Mouse (Mus musculus): ENCODE results near the gene Zfp719.
A peak's percentile ranks its signal among the peaks of the same experiment; 100 is the strongest.

Zfp719 gene

DNA sequence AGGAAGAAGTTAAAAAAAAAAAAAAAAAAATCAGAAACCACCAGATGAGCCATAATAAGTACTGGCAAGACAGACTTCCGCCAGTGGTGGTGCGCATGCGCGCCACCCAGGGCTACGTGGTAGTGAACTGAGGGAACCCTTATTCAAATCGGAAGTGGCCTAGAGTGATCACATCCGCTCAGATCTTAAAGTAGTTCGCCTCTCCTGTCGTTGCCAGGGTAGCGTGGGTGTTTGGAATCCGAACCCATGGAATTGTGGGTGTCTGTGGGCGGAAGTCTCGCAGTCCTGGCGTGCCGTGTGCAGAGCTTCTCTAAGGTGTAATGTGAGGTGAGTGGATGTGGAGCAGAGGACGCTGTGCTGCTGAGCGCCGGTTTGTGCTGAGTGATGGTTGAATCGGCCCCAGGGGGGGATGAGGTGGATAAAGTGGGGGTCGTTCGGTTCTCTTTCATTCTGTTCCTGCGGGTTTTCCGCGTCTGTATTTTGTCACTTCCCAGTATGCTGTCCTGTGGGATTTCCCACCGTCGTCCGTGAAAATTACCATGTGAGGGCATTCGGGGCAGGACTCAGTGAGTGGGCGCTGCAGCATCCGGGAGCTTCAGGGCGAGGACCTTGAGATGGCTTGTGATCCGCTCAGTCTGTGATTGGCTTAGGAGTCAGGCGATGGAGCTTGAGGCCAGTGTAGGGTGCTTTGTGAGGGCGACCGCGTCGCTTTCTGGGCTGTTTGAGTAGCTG is at the start of gene Zfp719:
Gene Zfp719 (plus strand): TSS at position 171 of the 732 bp plus-strand sequence.
- DNase-seq (ENCODE audit: low spot score in 2 of 2): peak; percentile 79 to 91

DNA sequence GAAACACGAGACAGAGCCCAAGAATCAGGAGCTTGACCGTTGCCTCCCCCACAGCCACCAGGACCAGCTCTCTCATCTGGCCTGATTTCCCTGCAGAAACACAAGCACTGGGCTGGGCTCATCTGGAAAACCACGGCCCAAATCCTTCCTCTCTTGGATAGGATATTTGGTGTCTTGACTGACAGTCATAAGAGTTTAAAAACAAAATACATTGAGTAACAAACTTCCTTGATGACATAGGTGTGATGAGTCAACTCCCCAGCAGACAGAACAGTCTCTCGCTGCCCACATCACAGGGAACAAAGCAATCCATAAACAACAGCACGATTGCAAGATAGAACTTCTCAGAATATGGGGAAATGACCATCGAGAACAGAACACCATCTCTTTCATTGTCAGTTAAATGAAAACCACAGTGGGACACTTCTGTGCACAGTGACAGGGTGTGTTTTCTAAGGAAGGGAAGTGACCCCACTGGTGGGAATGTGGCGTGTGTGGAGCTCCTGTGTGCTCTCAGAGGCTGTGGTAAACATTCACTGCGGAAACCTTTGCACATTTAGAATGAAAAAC is 49.1 kb upstream of the Zfp719 start:
- DNase-seq (ENCODE audit: low spot score in 2 of 2): no peak

DNA sequence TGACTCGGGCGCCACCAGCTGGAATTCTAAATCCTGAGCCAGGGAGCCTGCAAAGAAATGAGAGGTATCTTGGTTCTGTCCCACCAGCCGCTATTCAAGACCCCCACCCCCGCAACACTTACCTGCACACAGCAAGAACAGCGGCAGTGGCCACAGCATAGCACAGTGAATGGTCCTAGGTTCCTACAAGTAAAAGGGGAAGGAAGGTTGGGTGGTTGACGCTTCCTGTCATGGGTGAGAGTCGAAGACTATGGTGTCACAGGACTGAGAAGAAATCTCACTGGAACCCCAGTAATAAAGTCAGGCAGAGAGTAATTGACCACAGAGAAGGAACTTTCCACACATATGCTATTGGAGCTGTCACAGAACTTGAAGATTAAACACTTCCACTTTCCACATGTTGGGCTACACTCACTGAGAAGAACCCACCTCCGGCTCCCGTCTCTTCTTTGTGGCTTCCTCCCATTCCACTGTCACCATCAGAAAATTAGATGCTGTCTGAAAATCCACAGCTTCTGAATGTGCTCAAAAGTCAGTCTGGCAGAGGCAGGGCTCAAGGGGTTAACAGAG is 46.4 kb upstream of the Zfp719 start:
- no peak for DNase-seq (ENCODE audit: low spot score in 2 of 2)

DNA sequence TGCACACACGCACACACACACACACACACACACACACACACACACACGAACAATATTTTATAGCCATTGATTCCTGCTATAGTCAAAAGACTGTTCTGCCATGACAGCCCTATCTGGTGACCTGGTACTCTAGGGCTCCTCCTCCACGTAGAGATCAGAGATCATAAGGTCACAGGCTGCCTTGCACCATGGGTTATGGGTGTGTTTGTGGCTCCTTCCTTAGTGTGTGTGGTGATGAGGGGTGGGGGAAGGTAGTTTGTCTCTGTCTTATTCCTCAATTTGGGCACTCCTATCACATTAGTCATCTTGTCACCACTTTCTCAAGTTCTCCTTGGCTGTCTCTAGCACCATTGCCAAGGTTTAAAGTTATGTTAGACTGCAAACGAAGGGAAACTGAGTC is 40.9 kb upstream of the Zfp719 start:
- DNase-seq (ENCODE audit: low spot score in 2 of 2): no peak

DNA sequence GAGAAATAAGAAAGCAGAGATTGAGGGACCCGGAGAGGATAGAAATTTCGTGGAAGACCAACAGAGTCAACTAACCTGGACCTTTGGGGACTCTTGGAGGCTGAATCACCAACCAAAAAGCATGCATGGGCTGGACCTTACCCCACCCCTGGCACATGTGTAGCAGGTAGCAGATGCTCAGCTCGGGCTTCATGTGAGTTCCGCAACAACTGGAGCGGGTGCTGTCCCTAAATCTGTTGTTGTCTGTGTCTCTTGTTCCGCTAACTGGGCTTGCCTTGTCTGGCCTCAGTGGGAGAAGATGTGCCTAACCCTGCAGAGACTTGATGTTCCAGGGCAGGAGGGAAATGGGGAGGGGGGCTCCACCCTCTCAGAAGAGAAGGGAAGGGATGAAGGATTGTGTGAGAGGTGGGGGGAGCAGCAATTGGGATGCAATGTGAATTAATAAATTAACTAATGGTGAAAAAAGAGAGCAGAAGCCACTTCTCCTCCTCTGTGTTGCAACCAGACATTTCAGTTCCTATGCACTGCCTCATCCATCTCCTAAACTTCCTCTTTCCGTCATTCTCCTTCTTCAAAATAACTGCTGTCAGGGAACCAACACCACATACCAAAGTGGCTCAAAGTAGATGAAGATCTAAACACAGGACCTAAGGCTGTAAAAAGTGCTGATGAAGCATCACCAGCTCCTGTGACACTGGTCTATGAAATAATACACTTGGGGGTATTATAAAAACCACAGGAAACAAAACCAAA is 35.0 kb upstream of the Zfp719 start, which contains the start of gene Cd33:
Gene Cd33 (minus strand): TSS at position 204 of the 753 bp plus-strand sequence.
- no peak for DNase-seq (ENCODE audit: low spot score in 2 of 2)

DNA sequence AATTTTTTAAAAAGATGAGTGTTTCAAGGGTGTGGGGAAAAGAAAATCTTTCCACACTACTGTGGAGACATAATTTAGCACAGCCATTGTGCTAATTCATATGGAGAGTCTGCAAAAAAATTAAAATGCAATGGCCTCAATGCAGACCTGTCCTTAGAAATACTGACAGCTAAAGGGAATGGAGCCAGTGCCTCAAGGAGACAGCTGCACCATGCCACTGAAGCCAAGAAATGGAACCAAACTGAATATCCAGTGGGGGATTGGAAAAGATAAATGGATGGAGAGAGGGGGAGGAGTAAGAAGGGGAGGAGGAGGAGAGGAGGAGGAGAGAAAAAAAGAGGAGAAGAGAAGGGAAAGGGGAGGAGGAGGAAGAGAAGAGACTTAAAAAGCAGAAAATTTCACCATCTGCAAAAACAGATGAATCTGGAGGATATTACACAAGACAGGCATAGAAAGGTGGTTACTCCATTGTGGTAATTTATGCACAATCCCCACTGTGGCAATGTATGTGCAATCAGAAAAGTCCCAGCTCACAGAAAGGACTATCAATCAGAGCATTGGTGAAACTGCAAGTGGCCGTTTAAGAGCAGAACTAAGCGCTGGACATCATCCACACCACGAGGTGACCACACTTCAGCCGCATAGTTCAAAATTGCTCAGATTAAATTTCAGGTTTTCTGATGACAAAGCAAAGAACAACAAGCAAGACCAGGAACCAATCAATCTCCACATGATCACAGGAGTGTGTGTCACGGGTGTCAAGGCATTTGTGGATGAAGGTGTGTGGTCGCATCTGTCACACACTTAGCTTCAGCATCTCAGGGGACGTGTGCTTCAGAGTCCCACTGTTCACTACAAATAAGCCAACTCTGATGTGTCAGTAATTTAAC is 33.5 kb upstream of the Zfp719 start:
- no peak for DNase-seq (ENCODE audit: low spot score in 2 of 2)

DNA sequence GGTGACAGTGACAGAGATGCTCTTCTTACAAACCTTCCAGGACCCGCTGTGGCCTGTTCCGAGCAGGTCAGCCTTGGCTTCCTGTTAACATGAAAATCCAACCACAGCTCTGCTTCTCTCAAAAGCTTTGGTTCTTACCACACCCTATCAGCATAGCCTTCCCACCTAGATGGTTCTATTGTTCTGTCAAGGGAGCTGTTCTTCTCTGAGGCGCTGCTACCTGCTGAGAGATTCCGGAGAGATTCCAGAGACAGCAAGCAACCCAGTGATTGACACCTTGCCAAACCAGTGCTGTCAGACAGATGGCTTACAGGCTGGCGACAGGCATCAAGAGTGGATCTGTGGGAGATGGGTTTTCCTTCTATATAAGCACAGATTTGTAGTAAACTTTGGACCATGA is 31.7 kb upstream of the Zfp719 start:
- no peak for DNase-seq (ENCODE audit: low spot score in 2 of 2)

DNA sequence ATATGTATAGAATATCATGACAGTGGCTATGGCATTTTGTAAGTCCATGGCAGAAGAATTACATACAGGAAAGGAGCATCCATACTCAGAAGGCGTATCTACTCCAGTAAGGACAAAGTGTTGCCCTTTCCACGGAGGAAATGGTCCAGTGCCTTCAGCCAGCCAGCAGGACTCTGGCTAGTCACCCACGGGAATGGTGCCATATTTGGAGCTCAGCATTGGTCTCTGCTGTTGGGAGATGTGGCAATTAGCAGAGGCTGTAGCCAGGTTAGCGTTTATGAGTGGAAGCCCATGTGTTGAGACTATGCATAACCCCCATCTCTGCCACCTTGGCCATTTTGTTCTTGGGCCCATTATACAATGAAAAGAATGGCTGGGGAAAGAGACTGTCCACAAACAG is 31.2 kb upstream of the Zfp719 start:
- DNase-seq (ENCODE audit: low spot score in 2 of 2): no peak

DNA sequence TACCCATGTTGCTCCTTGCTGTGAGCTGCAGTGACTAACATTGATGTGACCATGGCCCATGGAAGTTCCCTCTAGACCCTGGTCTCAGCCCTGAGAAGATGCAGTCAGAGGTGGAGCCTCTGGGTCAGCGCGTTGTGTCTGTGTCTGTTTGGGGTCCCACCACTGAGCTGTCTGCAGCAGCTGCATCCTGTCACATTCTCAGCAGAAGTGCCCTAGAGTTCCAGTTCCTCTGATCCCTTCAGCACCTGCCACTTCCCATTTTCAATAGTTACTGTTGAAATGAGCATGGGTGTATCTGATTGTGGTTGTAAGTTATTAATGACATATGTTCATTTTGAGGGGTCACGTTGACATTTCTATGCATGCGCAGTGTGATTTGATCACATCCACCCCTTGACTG is 26.3 kb upstream of the Zfp719 start:
- DNase-seq (ENCODE audit: low spot score in 2 of 2): no peak

DNA sequence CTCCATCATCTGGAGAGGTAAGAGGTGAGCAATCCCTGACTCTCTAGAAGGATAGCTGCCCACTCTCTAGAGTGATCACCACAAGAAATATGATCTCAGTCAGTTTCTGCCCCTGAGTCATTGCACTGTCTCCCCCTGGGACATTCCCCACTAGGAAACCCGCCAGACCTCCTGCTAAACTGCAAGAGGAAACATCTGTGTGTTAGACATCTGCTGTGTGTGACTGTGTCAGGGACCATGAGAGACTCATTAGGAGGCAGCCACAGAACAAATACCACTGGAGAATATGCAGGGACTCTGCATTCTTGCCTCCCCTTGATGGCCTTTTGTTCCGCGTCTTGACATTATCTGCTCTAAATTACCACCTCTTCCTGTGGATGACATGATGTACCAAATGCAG is 24.9 kb upstream of the Zfp719 start:
- peak in 1 of 2 experiments; percentile 26 for DNase-seq (ENCODE audit: low spot score in 2 of 2)

DNA sequence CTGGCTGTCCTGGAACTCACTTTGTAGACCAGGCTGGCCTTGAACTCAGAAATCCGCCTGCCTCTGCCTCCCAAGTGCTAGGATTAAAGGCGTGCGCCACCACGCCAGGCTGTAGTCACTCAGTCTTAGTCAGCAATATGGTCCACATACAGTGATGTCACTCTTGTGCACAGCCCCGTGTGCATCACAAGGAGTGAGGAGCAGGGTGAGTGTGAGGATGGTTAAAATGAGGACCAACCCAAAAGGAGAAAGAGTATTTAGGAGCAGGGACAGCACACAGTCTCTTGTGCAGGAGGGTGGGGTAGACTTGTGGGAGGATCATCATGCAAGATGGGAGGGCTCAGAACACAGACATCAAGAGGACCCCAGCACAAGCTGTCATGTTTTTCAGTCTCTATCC is 24.1 kb upstream of the Zfp719 start:
- DNase-seq (ENCODE audit: low spot score in 2 of 2): no peak

DNA sequence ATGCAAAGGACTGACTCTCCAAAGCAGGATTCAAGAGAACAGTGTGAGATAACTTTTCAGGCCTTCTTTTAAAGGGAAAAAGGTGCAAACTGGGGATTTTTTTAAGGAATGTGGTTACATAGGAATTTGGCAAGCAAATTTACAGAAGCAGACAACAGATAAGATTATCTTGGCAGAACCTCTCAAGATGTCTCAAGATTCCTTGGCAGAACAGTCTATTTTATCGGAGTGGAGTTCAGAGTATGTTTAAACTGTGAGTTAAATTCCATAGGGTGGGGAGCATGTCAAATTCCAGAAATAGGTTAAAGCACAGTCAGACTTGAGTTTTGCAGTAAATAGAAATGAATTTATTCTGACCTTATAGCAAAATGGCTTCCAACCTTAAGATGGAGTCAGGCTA is 22.5 kb upstream of the Zfp719 start:
- DNase-seq (ENCODE audit: low spot score in 2 of 2): no peak

DNA sequence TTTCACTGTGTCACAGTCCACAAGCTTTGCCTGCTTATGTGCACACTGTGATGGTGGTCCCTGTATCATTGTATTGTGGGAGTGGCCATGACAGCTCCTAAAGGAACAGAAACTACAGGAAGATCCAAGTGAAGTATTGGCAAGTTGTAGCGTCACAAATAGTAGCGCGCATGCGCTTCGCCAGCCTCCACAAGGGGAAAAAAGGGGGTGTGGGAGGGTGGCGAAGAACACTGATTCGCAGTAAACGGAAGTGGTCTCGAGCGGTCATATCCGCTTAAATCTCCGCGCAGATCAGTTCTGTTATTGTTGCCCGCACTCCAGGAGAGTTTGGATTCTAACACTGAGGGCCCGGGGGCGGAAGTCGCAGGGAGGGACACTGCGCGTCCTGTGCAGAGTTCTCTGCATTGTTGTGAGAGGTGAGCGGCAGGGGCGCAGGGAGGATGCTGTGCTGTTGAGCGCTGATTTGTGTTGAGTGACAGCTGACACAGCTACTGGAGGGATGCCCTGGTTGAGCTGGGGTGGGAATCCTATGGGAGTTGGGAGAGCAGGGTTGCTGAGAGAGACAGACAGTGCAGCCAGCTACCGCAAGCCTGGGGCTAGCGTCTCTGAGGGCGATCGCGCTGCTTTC is 17.3 kb upstream of the Zfp719 start, which contains the start of gene Zfp658:
Gene Zfp658 (plus strand): TSS at position 251 of the 628 bp plus-strand sequence.
- peak; percentile 49 to 77 for DNase-seq (ENCODE audit: low spot score in 2 of 2)

DNA sequence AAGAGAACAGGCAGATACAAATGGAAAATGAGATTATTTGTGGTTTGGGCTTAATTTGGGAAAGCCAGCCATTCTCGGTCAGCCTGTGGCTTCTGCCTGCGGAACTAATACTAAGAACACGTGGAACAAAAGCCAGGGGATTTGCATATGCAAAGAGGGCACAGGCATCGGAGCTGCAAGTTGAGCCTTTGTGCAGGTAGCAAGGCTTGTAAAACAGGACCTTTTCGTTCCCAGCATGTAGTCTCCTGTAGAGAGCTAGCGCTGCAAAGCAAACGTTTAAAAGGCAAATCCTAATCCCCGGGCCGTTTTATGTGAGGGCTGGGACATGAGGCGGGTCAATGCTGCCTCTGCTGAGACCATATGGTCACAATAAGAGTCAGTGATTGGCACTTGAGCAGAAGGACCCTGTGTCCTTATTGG is 16.7 kb upstream of the Zfp719 start:
- DNase-seq (ENCODE audit: low spot score in 2 of 2): no peak

DNA sequence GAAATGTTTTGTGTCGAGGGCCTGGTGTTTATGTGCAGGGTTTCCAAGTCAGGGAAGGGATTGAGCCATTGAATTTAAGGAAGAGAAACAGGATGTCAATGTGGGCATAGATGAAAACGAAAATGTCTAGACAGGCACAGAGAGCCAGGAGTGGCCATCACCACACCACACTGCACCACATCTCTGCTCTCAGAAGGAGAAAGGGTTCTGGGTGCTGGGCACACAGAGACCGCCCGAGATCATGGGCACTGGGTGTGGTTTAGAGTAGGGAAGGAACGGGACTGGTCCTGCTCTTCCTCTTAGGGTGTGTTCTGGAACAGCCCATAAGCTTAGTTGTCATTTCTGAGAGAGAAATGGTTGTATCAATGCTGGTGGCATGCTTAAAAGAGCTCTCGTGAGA is 16.1 kb upstream of the Zfp719 start:
- DNase-seq (ENCODE audit: low spot score in 2 of 2): no peak

DNA sequence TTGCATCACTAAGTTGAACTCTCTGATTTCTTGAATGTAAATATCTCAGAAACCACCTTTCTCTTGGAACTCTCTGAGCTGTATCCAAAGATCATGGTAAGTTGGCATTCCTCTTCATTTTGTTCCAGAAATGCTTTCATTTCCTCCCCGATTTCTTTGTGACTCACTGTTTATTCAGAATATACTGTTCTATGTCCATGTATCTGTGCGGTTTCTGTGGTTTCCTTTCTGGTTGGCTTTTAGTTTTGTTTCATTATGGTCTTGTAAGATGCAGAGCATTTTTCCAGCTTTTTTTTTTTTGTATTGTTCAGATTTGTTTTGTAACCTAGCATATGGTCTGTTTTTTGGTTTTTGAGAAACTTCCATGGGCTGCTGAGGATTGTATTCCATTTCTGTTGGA is 8.2 kb upstream of the Zfp719 start:
- no peak for DNase-seq (ENCODE audit: low spot score in 2 of 2)

DNA sequence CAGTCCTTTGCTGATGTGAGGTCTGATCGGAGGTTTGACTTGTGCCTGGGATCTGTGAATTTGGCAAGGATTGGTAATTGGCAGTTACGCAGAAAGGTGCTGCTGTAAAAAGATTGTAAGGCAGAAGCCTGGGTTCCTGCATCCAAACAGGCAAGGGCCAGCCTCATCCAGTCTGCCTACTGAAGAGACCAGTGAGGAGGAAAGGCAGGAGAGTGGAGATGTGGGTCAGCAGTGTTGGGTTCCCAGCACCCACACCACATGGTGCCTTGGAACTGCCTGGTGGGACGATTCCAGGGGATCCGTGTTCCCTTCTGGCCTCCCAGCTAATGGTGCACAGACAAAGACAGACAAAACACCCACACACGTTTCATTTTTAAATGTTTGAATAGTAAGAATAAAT is 1.1 kb downstream of the Zfp719 start:
- no peak for DNase-seq (ENCODE audit: low spot score in 2 of 2)

DNA sequence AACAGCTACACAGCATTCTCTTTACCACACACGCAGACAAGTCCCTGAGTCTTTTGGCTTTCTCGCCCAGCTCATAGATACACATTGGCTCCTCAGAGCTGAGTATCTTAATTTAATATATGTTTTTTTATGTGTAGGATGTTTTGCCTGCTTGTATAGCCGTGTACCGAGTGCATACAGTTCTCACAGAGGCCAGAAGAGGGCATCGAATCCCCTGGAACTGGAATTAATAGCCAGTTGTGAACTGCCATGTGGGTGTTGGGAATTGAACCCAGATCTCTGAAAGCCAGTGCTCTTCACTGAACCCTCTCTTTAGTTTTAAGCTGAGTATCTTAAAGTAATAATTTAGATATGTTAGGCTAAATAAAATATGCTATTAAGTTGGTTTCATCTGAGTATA is 5.4 kb downstream of the Zfp719 start:
- DNase-seq (ENCODE audit: low spot score in 2 of 2): no peak

DNA sequence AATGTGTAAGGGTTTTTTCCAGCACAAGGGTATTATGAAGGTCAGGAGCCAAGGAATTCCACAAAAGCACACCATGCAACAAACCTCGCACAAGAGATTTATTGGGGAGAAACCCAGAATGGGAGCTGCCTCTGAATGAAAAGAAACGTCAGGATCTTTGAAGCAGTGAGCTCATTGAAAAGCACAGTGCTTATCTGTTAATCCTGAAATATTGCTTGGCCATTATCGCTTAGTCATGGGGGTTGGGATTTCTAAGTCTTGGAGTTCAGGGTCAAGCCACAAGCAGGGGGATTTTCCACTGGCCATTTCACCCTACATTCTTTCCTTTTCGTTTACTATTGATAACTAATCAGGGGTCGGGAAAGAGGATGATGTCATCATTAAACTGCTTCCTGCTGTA is 22.5 kb downstream of the Zfp719 start:
- no peak for DNase-seq (ENCODE audit: low spot score in 2 of 2)

DNA sequence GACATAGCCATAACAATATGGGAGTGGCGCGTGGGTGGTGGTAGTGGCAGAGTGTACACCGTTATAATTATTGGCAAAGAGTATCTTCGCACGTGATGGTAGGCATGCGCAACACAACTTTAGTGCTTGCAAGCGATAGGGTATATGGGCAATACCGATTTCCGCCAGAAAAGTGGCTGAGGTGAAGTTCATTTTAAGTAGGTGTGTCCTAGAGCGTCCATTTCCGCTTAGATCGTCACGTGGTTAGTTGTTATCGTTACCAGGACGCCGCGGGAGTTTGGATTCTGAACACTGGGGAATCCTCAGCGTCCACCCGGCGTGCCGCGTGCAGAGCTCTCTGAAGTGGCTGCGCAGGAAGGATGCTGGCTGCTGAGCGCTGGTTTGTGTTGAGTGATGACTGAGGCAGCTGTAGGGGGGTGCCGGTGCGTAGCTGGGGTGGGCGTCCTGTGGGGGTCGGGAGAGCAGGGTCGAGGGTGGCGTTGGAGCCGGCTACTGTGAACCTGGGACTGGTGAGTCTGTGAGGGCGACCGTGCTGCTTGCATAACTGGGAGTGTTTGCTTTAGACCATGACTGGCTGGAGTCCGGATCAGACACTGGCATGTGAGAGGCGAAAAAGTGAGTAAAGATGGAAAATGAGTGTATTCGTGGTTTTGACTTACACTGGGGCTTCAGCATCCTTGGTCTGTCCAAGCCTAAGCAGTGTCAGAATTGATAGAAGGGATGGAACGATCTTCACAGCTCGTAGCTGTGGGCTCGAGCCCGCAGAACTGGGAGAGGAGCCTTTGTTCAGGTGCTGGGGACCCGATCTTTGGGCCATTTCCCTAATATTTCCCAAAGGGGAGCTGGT is 27.7 kb downstream of the Zfp719 start, which contains the start of gene Zfp819:
Gene Zfp819 (plus strand): TSS at position 274 of the 847 bp plus-strand sequence.
- peak in 1 of 2 experiments; percentile 36 for DNase-seq (ENCODE audit: low spot score in 2 of 2)

Measured in urinary bladder, postnatal 36 days (tissue).